Mouse (Mus musculus) left cerebral cortex, postnatal 14 days (tissue): ENCODE measurements around the gene Bex2. TPM values are rescaled to one million over a fixed set of nuclear protein-coding genes. Genes with fewer than 3 reads are reported as not detected.

Experiments used
- total RNA-seq, 2 experiments: library from RNA; stranded (reverse); gene quantifications; 2 replicates each; pipeline ENCODE4 v1.2.3; 2021

The Bex2 gene
- total RNA-seq, 2 experiments from 2014 or later = 410 to 431 TPM

Other genes starting within 250 kb of the Bex2 start
- gene Gprasp2, start 229.2 kb downstream of the Bex2 start, total RNA-seq = 100 to 1,000 TPM; 152 to 170 TPM
- 10 to 100 TPM; 77.8 to 96.9 TPM for gene Arxes2, start 74.4 kb downstream of the Bex2 start, total RNA-seq
- 10 to 100 TPM; 57.2 to 59.4 TPM for gene Arxes1, start 34.9 kb downstream of the Bex2 start, total RNA-seq
- not detected for gene Nxf3, start 17.0 kb upstream of the Bex2 start, total RNA-seq
- gene Bex4, start 70.8 kb upstream of the Bex2 start, total RNA-seq = 10 to 100 TPM; 19.9 to 29.8 TPM
- gene Tceal8, start 104.1 kb upstream of the Bex2 start, total RNA-seq = 10 to 100 TPM; 36.8 to 42.7 TPM
- 100 to 1,000 TPM; 119 to 143 TPM for gene Tceal5, start 135.6 kb upstream of the Bex2 start, total RNA-seq
- gene Tceal7, start 146.5 kb upstream of the Bex2 start, total RNA-seq = 1 to 10 TPM; 3.6 to 5.8 TPM
- gene Bex1, start 147.3 kb upstream of the Bex2 start, total RNA-seq = 100 to 1,000 TPM in 1 of 2 experiments, 10 to 100 TPM in 1; 95.2 to 113 TPM
- gene Tceal9, start 176.8 kb upstream of the Bex2 start, total RNA-seq = 100 to 1,000 TPM in 1 of 2 experiments, 10 to 100 TPM in 1; 96.6 to 110 TPM
- gene Bex3, start 202.0 kb upstream of the Bex2 start, total RNA-seq = 100 to 1,000 TPM; 373 to 380 TPM